Mouse (Mus musculus) adrenal gland, adult 18-20 months (tissue): ENCODE results near the gene Dgcr8. TPM values are rescaled to one million over a fixed set of nuclear protein-coding genes. Genes with fewer than 3 reads are reported as not detected.
"Not testable (repeated sequence)": the region's sequence is repeated elsewhere in the genome, so short reads cannot be mapped to it uniquely, and the experiment has no call there.

Experiments
- DNase-seq, 2 experiments: peaks; one replicate each; pipeline ENCODE4 v3.0.0; 2021 to 2022; ENCODE audit warnings: low spot score in 2 of 2
- long read RNA-seq, 2 experiments: library from polyadenylated mRNA; stranded (forward); transcript quantifications; one replicate each; pipeline ENCODE4 v2.0.0; 2021
- total RNA-seq, 2 experiments: library from RNA; stranded (reverse); gene quantifications; 1 replicate in 1 of 2; 2 replicates in 1 of 2; pipeline ENCODE4 v1.2.3; 2021

The Dgcr8 gene
- total RNA-seq = 10 to 100 TPM; 19.4 to 27.3 TPM
- long read RNA-seq, experiment 1, full-length matches to known transcripts = 16 of 23 reads
- long read RNA-seq, experiment 1, partial matches to known transcripts = 4 of 23 reads
- long read RNA-seq, experiment 1, other reads (novel, unspliced or antisense) = 3 of 23 reads
- long read RNA-seq, experiment 2, full-length matches to known transcripts = 27 of 39 reads
- long read RNA-seq, experiment 2, partial matches to known transcripts = 7 of 39 reads
- long read RNA-seq, experiment 2, other reads (novel, unspliced or antisense) = 5 of 39 reads

- peak; percentile 96 to 98 for DNase-seq
Observed at GRCm38 (mm10) chr16:18289067-18289588, at the start of gene Dgcr8. Gene Dgcr8 (minus strand): TSS chr16:18289246.

DNA sequence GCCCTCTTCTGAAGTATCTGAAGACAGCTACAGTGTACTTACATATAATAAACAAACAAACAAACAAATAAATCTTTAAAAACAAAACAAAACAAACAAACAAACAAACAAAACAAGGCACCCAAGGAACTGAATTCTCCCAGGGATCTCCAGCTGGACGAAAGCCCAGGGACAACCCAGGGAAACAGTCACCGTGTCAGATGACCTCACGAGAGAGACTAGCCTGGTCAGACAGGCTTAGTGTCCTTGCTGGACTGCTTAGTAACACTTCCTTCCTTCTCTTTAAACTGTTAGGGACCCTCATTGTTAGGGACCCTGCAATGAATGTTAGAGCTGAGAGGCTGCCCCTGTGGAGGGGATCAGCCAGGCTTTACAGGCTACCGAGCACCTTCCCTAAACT is 48.2 kb upstream of the Dgcr8 start:
- DNase-seq = no peak

DNA sequence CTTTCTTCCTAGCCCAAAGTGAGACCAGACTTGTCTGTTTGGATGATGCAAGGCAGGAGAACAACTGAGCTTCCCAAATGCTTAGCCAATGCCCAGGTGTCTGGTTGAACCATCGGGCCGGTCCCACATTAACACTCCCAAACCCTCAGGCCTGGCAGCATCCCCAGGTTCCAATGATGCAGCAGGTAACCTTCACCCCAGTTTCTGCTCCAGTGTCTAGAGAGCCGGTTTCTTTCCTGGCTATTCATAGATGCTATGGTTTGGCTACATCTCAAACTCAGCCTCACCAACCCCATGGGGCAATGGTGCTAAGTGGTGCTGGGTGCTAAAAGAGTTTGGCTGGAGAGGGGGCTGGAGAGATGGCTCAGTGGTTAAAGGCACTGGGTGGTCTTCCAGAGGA is 46.9 kb upstream of the Dgcr8 start:
- no peak for DNase-seq

DNA sequence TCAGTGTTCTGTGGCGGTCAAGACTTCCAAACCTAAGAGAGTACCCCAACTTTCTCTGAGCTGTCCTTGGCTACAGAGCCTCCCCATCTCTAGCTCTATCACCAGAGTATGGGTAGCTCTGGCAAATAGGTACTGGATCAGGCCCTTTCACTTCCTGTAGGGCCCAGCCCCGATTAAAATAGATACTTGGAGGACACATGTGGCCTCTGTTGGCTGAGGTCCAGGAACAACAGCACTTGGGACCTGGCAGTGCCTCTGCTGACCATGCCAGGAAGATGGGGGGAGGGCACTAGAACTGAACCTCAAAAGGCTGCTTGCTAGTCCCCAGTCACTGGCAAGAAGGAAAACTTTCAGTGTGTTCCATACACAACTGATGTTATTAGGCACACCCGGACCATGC is 44.9 kb upstream of the Dgcr8 start:
- no peak for DNase-seq

GRCm38 (mm10) chr16:18328524-18328923 is 39.5 kb upstream of the Dgcr8 start:
- no peak for DNase-seq

DNA sequence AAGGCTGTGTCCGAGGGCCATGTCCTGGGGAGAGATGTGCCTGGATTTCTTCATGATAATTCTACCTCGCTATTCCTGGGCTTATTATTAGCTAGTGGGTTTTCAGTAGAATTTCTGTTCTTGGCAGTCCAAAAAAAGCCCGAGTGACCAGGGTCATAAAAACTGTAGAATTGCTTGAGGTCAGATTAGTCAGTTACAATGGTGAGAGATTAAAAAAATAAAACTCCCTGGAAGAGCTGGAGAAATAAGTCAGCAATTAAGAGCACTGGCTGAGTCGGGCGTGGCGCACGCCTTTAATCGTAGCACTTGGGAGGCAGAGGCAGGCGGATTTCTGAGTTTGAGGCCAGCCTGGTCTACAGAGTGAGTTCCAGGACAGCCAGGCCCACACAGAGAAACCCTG is 38.9 kb upstream of the Dgcr8 start:
- no peak for DNase-seq

DNA sequence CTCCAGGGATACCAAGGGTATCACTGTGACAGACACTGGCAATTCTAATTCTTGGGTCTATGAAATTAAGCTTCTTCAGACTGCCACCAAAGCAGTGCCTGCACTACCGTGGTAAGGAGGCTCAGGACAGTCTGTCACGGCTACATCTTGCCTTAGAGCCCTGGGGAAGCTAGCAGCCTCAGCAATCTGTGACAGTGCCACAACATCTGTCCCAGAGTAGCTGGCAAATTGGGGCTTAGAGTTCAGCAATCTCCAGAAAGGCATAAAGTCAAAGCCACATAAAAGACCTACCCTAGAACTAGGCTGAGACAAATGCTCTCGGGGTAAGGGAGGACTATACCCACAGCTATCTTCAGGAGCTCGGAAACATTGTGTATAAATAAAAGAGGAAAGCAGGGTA is 36.7 kb upstream of the Dgcr8 start:
- DNase-seq = no peak

DNA sequence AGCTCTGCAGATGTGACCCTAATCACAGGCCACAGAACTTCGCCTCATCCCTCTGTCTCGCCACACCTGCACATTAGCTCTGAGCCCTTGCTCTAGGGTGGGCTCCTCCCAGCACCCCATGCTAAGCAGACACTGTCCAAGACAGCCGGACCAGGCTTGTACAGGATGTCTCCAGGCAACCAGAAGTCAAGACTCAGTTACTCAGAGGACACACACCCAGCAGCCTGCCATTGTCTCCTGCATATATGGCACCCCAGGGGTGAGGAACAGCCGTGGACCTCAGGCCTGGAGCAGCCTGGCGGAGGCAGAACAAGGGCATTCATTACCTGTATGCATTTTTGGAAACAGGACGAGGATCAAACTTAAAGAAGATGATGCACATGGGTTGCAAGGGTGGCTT is 35.0 kb upstream of the Dgcr8 start:
- DNase-seq = no peak

DNA sequence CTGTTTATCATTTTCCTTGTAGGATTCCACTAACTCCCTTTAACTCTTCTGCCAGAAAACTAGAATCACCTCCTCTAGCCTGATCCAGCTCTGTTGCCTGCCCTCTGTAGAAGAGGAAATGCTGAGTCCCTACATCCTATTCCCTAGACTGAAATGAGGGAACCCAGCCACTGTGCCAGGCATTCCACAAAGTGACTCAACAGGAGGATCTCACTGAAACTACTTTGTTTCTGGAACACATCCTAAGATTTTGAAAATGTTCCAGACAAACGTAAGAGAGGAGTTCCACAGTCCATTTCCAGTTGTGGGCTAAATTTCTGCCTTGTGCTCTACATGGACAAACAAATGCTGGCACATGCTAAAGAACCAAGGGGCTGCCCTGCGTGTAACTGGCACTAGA is 34.4 kb upstream of the Dgcr8 start:
- no peak for DNase-seq

DNA sequence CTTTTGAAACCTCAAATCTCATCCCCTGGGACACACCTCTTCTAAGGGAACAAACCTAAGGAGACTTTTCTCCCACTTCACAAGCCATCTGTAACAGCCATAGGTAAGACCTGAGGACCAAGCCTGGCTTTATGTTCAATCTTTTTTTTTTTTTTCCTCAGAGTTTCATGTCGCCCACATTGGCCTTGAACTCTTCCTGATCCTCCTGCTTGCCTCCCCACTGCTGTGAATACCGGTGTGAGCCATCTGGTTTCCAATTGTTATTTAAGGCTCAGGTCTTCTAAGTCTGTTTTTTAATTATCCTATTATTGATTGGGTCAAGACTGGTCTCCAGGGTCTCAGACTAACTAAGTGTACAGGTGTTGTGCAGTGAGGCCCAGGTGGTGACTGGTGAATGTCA is 32.4 kb upstream of the Dgcr8 start:
- DNase-seq = no peak

- no peak for DNase-seq
Observed at GRCm38 (mm10) chr16:18318992-18319391, 29.9 kb upstream of the Dgcr8 start.

GRCm38 (mm10) chr16:18308159-18308558 is 19.1 kb upstream of the Dgcr8 start:
- DNase-seq = no peak

- not testable (repeated sequence) for DNase-seq
Observed at GRCm38 (mm10) chr16:18289614-18290013, 568 bp upstream of the Dgcr8 start.

DNA sequence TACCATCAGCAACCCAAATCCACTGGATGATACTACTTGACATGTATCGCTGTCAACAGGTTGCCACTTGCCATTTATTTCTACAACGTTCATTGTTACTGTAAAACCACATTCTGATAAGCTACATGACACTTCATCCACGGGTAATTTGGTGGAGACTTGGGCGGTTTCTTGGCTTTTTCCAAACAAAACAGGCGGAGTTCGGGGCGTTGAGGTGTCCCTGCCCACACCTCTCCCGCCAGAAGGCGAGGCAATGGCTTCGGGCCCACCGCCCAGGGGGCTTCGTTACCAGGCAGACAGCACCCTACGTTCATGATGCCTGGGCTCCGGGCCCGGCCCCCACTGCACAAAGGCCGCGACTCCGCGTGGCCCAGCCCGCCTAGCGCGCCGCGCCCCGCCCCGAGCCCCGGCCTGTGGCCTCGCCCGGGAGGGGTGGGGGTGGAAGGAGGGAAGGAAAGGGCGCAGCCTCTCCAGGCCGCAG is 425 bp downstream of the Dgcr8 start:
- peak; percentile 80 to 84 for DNase-seq

- no peak for DNase-seq
Observed at GRCm38 (mm10) chr16:18288166-18288565, 880 bp downstream of the Dgcr8 start.

DNA sequence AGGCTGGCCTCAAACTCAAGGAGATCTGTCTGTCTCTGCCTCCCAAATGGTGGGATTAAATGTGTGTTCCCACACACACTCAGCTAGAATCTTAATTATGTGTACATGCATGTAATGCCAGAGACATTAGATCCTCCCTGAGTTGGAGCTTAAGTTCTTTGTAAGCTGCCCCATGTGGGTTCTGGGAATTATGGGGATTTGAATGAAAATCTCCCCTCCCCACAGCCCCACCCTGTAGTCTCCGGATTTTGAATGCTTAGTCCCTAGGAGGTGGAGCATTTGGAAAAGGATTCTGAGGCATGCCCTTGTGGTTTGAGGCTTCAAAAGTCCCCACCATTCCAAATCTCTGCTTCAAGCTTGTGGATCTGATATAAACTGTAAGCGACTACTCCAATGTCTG is 13.9 kb downstream of the Dgcr8 start:
- DNase-seq = no peak

DNA sequence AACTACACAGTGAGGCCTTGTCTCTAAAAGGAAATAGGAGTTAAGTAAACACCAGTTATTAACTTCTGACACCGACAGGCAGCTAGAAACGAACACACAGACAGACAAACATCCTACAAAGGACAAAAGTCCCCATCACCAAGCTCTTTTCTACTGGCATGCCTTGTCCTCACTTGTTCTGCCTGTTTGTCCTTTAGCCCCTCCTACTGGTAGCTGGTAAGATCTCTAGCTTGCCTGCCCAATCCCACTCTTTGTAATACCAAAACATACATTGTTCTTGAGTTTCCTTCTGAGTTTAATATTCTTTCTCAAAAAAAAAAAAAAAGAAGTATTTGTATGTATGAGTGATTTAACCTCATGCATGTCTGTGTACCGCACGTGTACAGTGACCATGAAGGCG is 20.9 kb downstream of the Dgcr8 start:
- no peak for DNase-seq

DNA sequence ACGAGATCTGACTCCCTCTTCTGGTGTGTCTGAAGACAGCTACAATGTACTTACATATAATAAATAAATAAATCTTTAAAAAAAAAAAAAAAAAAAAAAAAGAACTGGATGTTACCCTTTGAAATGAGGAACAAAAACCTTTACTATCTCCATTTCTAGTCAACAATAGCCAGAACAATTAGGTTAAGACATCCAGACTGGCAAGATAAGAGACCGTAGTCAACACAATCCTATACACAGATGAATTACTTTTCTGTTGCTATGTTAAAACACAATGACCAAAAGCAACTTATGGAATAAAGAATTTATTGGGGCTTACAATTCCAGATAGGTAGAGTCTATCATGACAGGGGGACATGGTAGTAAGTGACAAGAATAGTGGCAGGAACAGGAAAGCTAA is 24.0 kb downstream of the Dgcr8 start:
- no peak for DNase-seq

DNA sequence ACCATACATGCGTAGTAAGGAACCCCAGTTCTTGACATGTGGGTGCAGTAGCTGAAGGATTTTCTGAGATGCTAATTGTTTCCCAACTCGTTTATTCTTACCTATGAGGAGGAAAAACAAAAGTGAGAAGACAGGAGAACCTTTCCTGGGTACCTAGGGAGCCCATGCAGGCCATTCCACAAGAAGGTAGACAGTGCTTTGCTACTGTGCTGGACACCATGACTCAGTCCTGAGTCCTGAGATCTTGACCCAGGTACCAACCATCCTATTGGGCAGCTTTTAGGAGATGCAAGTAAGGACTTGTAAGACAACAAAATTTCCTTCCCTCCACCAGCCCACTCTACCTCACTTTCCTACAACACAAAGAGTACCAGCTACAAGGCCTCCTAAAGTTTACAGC is 30.8 kb downstream of the Dgcr8 start, which contains the start of gene Gm49776:
Gene Gm49776 (minus strand): TSS at position 101 of the 400 bp plus-strand sequence.
- DNase-seq = no peak

- DNase-seq = no peak
Observed at GRCm38 (mm10) chr16:18253866-18254265, 35.2 kb downstream of the Dgcr8 start.

DNA sequence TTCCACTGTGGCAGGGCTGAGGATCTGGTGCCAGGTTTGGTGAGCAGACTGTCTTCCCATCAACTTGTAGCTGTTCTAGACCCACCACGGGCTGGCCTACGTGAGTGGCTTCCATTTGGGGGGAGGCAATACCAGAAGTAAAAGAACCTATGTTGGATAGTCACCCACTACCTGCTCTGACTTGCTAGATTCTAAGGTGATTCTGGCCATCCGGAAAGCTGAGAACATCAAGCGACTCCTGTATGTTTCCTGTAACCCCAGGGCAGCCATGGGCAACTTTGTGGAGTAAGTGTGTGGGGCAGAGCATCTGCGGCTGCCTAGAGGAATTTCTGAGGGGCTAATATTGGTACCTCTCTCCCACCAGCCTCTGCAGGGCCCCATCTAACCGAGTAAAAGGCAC is 36.3 kb downstream of the Dgcr8 start:
- no peak for DNase-seq

- DNase-seq = no peak
Observed at GRCm38 (mm10) chr16:18250828-18251790, 37.9 kb downstream of the Dgcr8 start.
